Mouse (Mus musculus): ENCODE measurements around the gene Gm44965.

Gm44965 gene

GRCm38 (mm10) chr6:48666159-48666586 lies 72.4 kb downstream of the Gm44965 start:
- no peak for DNase-seq (ENCODE audit: low spot score)

- DNase-seq (ENCODE audit: low spot score) = no peak
These were observed 74.3 kb downstream of the Gm44965 start for GRCm38 (mm10) chr6:48668022-48668421.
